Mouse (Mus musculus) thymus, postnatal 4 days (tissue): ENCODE measurements around the gene Slc10a4.
"Not testable (repeated sequence)": the region's sequence is repeated elsewhere in the genome, so short reads cannot be mapped to it uniquely, and the experiment has no call there.

ENCODE experiments used
- DNase-seq: peaks from one replicate; pipeline ENCODE4 v3.0.0; 2021

Gene Slc10a4

GRCm38 (mm10) chr5:73006784-73007581 is at the start of gene Slc10a4:
Gene Slc10a4 (plus strand): TSS chr5:73006883.
- peak; percentile 23 for DNase-seq

DNA sequence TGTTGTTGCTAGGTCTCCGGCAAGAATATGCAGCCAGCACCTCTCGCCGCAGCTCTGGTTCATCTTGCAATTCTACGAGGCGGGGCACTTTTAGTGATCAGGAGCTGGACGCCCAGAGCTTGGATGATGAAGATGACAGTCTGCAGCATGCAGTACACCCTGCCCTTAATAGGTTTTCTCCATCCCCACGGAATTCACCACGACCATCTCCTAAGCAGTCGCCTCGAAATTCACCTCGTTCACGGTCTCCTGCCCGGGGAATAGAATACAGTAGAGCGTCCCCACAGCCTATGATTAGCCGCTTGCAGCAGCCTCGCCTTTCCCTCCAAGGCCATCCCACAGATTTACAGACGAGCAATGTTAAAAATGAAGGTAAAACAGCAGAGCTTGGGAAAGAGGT is 49.4 kb upstream of the Slc10a4 start:
- DNase-seq, result no peak

GRCm38 (mm10) chr5:72960096-72960495 is 46.6 kb upstream of the Slc10a4 start:
- DNase-seq, result no peak

DNA sequence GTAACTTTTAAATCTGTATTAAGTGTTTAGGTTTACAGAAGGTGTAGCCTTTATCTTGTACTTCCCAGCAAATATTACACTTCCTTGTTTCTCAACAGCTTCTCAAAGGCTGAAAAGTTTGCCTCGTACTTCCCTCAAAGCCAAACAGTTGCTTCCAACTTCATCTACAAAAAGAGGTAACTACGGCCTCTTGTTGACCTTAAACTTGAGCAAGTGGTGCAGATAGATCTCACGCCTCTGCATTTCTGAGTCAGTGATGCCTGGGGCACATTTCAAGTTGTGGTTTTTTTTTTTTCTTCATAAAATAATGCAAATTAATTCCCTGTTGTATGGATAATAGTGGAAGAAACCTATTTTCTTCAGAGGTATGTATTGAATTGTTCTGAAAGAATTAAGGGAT is 41.0 kb upstream of the Slc10a4 start:
- DNase-seq, result no peak

- DNase-seq, result no peak
These were observed 34.2 kb upstream of the Slc10a4 start for GRCm38 (mm10) chr5:72972435-72972834.

GRCm38 (mm10) chr5:72972934-72973333 is 33.7 kb upstream of the Slc10a4 start:
- DNase-seq, result no peak

GRCm38 (mm10) chr5:72974602-72975001 is 32.1 kb upstream of the Slc10a4 start, which contains the start of gene Gm10135:
Gene Gm10135 (minus strand): TSS chr5:72974702.
- no peak for DNase-seq

DNA sequence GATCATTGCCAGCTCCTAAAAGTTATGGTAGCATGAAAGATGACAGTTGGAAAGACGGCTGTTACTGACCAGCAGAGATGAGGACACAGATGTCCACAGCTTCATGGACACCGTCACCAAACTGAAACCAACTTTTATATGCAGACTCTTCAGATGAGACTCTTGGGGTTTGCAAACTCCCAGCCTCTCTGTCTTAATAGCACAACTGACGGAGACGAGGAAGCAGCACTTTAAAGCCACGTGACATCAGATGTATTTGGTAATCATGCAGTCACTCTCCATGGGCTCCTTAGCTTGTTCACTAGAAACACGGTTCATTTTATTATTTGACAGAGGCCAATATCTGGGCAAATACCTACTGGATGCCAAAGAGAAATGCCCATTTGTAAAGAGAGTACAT is 30.7 kb upstream of the Slc10a4 start:
- no peak for DNase-seq

GRCm38 (mm10) chr5:72976539-72976938 is 30.1 kb upstream of the Slc10a4 start:
- no peak for DNase-seq

DNA sequence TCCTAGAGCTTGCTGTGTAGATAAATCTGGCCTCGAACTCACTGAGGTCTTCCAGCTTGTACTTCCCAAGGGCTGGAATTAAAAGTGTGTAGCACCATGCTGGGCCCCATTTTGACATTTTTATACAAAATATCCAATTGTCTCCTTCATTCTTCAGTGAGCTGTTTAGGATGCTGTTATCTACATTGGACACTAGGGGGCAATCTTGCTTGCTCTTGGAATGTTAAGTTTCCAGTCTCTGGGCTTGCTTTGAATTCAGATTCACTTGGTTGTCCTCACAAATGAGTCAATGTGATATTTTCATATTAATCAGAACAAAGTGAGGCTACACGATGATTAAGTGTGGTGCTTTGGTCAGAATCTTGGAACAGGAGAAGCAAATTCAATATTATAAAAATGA is 22.6 kb upstream of the Slc10a4 start:
- DNase-seq, result no peak

DNA sequence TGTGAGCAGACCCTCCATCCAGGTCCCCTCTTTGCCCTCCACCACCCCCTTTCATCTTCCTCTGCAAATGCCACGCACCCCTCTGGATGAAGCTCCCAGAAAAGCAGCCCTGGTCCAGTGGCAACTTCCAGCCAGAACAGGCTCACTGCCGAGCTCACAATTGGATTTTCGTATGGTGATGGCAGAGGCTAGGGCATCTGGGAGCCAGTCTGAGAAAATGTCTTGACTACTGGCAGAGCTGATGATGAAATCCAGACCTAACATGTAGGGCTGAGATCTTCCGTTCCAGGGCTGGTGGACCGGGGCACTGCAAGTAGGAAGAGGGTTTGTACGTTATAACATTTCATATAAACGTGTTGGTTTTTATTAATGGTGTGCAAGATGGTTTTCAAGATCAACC is 18.9 kb upstream of the Slc10a4 start:
- no peak for DNase-seq

DNA sequence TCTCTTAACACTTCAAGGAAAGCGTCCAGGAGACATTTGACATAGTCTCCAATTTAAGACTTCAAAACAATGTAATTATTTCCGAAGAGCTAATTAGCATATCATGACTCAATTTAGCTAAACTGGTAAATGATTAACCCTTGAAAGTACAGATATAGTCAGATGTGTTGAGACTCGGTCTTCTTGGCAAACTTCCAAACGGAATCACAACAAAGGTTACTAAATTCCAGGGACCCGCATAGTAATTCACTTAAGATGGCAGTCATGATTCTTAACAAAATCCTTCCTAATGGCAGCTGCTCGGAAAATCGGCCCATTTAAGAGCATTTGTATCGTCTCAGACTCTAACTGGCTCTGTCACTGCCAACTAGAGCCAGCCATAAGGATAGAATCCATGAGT is 16.9 kb upstream of the Slc10a4 start:
- no peak for DNase-seq

GRCm38 (mm10) chr5:72992474-72992873 is 14.2 kb upstream of the Slc10a4 start:
- no peak for DNase-seq

GRCm38 (mm10) chr5:72994424-72994823 is 12.3 kb upstream of the Slc10a4 start:
- DNase-seq, result no peak

DNA sequence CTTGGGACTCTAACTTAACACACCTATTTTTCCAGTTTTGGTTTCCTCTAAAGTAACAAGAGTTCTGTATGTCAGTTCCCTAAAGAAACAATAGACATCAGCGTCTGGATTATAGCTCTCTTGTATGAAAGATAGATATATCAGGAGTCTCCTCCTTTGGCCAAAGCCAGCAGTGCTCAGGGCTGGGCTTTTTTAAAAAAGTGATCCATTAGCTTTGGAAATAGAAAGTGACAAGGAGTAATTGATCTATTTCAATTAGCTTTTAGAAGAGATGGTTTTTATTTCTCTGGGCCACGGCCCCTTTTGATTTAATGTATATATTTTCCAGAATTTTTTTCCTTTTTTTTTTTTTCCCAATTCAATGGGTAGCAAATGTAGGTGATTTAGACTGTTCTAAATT is 11.8 kb upstream of the Slc10a4 start:
- DNase-seq, result no peak

DNA sequence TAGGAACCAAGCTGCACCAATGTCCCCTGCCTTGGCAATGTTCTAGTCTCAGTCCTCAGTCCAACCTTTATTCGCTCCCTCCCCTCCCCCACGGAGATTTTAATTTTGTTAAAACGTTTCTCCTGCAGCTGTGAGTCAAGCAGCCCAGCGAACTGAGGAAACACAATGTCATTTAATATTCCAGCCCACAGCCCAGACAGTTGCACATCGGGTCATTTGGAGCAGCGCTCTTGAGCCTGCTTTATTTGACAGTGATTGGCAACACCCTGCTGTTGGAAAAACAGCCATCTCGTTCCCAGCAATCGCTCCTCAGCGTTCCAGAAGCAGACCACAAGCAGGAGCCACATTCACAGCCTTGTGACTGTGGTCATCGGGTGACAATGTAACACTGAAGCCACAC is 11.3 kb upstream of the Slc10a4 start:
- no peak for DNase-seq

DNA sequence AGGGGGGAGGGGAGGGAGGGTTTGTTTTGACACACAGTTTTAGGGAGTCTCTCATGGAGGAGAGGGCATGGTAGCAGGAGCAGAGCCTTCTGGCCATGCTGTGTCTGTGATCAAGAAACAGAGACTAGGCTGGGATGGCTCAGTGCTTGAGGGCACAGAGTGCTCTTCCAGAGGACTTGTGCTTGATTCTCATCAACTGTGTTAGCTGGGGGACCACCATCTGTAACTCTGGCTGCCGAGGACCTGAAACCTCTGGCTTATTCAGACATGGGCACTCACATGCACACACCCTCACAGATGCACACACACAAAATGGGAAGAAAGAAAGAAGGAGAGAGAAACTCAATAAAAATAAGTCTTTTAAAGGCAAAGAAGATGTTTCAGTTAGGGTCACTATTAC is 8.1 kb upstream of the Slc10a4 start:
- DNase-seq, result not testable (repeated sequence)

DNA sequence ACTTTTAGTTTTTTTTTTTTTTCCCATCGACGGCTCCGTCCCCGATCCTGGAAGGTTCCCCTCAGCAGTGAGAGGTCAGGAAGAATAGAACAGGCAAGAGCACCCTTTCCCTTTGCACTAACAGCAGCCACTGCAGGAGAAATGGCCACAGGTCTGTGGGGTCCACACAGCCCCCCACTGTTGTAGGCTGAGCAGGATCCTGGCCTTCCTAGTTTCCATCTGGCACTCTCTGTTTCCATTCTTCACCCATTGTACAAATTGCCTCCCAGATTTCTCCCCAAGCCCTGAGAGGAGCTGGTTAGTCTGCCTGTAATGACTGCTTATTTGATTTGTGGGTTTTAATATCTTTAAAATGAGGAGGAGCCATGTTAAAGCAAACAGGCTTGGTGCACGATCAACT is 2.6 kb upstream of the Slc10a4 start:
- no peak for DNase-seq

DNA sequence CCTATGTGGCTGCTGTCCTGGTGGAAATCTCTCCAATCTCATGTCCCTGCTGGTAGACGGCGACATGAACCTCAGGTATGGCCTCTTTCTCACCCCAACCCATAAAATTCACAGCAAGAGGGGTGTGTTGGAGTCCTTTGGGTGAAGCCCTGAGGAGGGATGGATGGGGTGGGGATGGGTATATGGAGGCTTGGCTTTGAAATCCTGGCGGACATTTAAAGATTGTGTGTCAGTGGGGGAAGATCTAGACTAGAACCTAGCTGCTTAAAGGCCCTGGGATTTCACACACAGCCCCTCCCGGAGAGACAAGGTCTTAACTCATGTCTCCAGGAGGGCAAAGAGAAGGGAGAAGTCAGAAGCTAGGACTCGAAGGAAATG is 888 bp downstream of the Slc10a4 start:
- no peak for DNase-seq

- peak; percentile 37 for DNase-seq
These were observed 1.5 kb downstream of the Slc10a4 start for GRCm38 (mm10) chr5:73008230-73008629.

DNA sequence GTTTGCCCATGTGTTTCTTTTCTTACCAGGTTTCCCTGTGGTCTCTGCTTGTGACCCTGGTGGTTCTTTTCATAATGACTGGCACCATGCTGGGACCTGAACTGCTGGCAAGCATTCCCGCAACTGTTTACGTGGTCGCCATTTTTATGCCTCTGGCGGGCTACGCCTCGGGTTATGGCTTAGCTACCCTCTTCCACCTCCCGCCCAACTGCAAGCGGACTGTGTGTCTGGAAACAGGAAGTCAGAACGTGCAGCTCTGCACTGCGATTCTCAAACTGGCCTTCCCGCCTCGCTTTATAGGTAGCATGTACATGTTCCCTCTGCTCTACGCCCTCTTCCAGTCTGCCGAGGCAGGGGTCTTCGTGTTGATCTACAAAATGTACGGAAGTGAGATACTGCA is 5.1 kb downstream of the Slc10a4 start:
- not testable (repeated sequence) for DNase-seq

DNA sequence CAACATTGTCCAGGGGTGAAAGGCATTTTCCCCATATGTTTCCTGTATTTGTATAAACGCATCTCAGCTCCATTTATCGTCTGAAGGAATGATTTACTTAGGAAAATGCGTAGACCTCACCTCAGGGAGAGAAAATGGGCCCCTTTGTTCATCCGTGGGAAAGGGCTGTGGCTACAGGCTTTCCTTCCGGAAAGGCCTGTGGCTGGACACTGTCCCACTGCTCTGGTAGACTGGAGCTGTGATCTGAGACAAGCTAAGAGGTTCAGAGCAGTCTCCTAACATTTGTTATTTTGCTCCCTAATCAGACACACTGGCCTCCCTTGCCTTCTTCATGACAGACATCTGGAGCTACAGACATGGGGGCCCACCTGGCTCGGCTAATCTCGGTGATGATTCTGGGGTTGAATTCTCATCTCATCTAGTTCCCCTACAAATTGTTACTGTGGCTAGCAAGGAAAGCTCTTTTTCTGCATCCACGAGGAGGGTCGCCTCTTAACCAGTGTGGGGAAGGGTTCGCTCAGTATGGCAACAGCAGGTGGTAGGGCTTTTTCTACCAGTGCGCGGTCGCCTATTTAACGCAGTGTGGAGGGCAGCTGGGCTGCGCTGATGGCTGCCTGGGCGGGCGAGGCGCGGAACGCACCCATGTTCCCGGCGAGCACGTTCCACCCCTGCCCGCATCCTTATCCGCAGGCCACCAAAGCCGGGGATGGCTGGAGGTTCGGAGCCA is 6.4 kb downstream of the Slc10a4 start:
- DNase-seq, result not testable (repeated sequence)

- DNase-seq, result peak; percentile 18
These were observed 7.1 kb downstream of the Slc10a4 start for GRCm38 (mm10) chr5:73013611-73014287.

DNA sequence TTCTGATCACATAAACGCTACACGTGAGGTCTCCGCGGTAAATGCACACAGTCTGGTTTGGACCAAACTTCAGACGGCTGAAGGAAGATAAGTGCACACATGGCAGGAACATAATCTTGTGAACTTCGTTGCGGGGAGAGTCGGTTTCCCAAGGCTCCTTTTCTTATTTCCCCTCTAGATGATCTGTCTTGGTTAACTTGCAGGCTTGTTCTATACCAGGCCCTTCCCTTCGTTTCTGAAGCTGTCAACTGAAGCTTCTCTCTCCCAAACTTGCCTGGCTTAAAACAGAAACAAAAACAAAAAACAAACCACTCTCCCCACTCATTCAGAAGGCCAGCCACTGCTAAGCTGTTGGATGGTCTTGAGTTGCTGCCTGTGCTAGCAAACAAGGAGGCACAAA is 8.1 kb downstream of the Slc10a4 start:
- no peak for DNase-seq
